Mouse (Mus musculus) hindbrain, embryonic 16.5 days (tissue): ENCODE results near the gene Wt1. TPM values are rescaled to one million over a fixed set of nuclear protein-coding genes. Genes with fewer than 3 reads are reported as not detected.
A peak's percentile ranks its signal among the peaks of the same experiment; 100 is the strongest.

Source experiments
- ATAC-seq: fragments of 200-750 bp; cut with Nextera tagmentation; 2 replicates; pipeline ENCODE4 v1.8.0; 2017; ENCODE audit warnings: moderate TSS enrichment, moderate library complexity
- H3K27ac ChIP-seq: fragments of 300-500 bp; sonication (generic); 2 replicates; pipeline ENCODE4 v1.5.1; 2014; ENCODE audit warnings: low read depth, mild to moderate bottlenecking, control low read depth, low read length, moderate library complexity
- H3K27me3 ChIP-seq: fragments of 300-500 bp; sonication (generic); replicated peaks from 2 replicates; pipeline ENCODE4 v1.6.1; 2014; ENCODE audit warnings: low read length; ENCODE audit not compliant: control insufficient read depth, insufficient read depth
- H3K36me3 ChIP-seq: fragments of 300-500 bp; sonication (generic); 2 replicates; pipeline ENCODE4 v1.6.1; 2014; ENCODE audit warnings: mild to moderate bottlenecking, low read length, moderate library complexity, mixed read lengths; ENCODE audit not compliant: control insufficient read depth, insufficient read depth
- H3K4me1 ChIP-seq: fragments of 300-500 bp; sonication (generic); 2 replicates; pipeline ENCODE4 v1.6.1; 2014; ENCODE audit warnings: low read depth, low read length; ENCODE audit not compliant: control insufficient read depth, insufficient read depth
- H3K4me2 ChIP-seq: fragments of 300-500 bp; sonication (generic); 2 replicates; pipeline ENCODE4 v1.6.1; 2014; ENCODE audit warnings: mild to moderate bottlenecking, low read length, control low read depth, moderate library complexity
- H3K4me3 ChIP-seq: fragments of 300-500 bp; sonication (generic); 2 replicates; pipeline ENCODE4 v1.5.1; 2014; ENCODE audit warnings: mild to moderate bottlenecking, low read length, control low read depth, moderate library complexity
- H3K9ac ChIP-seq: fragments of 300-500 bp; sonication (generic); 2 replicates; pipeline ENCODE4 v1.6.1; 2014; ENCODE audit warnings: low read depth, mild to moderate bottlenecking, control low read depth, low read length, moderate library complexity
- H3K9me3 ChIP-seq: fragments of 300-500 bp; sonication (generic); 2 replicates; pipeline ENCODE4 v1.6.1; 2014; ENCODE audit warnings: mild to moderate bottlenecking, low read length, moderate library complexity; ENCODE audit not compliant: control insufficient read depth
- WGBS: fragments of 180-500 bp; shearing (Covaris S2); extraction: QIAGEN DNeasy Blood & Tissue Kit; methylation state at CpG from one replicate; pipeline ENCODE4 v1.1.7; 2014; 5-methylcytosine and 5-hydroxymethylcytosine counted together
- polyA plus RNA-seq: library from polyadenylated mRNA; unstranded; fragments of >200 nt; fragmentation: Nextera tagmentation; extraction: Ambion mirVana; gene quantifications from 2 replicates; pipeline ENCODE4 v1.2.1, GENCODE M21; 2015

Wt1 gene
- polyA plus RNA-seq, 1 experiment from 2014 or later, result 0.75 TPM

GRCm38 (mm10) chr2:105123431-105123830 lies 2.9 kb upstream of the Wt1 start:
- WGBS, result 3% methylated on average over 8 of the region's 8 CpGs
- Histone ChIP-seq H3K27me3 (peaks cover 69% of the 10 kb centered on the region), H3K27ac (no peak overlapping the region), H3K4me1 (peaks cover 9% of the 10 kb centered on the region; the same call in 1 of the 2 replicates), H3K9ac (no peak overlapping the region), H3K4me3 (no peak overlapping the region), H3K9me3 (no peaks in the 10 kb centered on the region), H3K36me3 (no peaks in the 10 kb centered on the region), H3K4me2 (no peak overlapping the region)
- no peak for ATAC-seq

DNA sequence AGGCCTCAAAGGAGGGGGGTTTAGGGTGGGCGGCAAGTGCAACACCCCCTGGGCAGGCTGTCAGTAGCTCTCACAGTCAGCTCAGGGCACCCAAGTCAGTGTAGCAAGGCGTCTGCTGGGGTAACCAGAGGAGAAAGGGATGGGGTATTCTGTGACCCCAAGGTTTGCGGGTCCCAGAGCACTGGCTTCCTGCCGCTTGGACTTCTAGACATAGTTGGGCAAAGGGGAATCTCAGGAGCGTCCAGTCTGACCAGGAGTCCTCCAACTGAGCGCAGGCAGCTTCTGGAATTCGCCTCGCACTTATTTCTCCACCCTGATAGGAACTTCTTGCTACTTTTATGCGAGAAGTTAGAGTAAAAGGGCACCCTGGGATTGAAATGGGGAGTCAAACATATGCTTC lies 2.4 kb upstream of the Wt1 start:
- no peak overlapping the region for H3K4me3 ChIP-seq
- no peaks in the 10 kb centered on the region for H3K9me3 ChIP-seq
- H3K4me2 ChIP-seq, result no peak overlapping the region
- H3K9ac ChIP-seq, result no peak overlapping the region
- ATAC-seq, result no peak
- WGBS, result 2% methylated on average over 9 of the region's 9 CpGs
- H3K36me3 ChIP-seq, result no peaks in the 10 kb centered on the region
- H3K27me3 ChIP-seq, result peaks cover 68% of the 10 kb centered on the region
- H3K27ac ChIP-seq, result no peak overlapping the region
- H3K4me1 ChIP-seq, result peaks cover 9% of the 10 kb centered on the region; the same call in 1 of the 2 replicates

GRCm38 (mm10) chr2:105124391-105124790 lies 1.9 kb upstream of the Wt1 start:
- peaks cover 9% of the 10 kb centered on the region; the same call in 1 of the 2 replicates for H3K4me1 ChIP-seq
- H3K9me3 ChIP-seq, result no peaks in the 10 kb centered on the region
- H3K4me2 ChIP-seq, result no peak overlapping the region
- no peak for ATAC-seq
- H3K4me3 ChIP-seq, result no peak overlapping the region
- peaks cover 68% of the 10 kb centered on the region for H3K27me3 ChIP-seq
- H3K36me3 ChIP-seq, result no peaks in the 10 kb centered on the region
- WGBS, result 2% methylated on average over 7 of the region's 7 CpGs
- H3K27ac ChIP-seq, result no peak overlapping the region
- no peak overlapping the region for H3K9ac ChIP-seq

- H3K9ac ChIP-seq, result no peak overlapping the region
- no peak overlapping the region for H3K27ac ChIP-seq
- no peaks in the 10 kb centered on the region for H3K9me3 ChIP-seq
- no peaks in the 10 kb centered on the region for H3K36me3 ChIP-seq
- peaks cover 68% of the 10 kb centered on the region for H3K27me3 ChIP-seq
- no peak overlapping the region for H3K4me3 ChIP-seq
- 2% methylated on average over 8 of the region's 8 CpGs for WGBS
- peaks cover 9% of the 10 kb centered on the region; the same call in 1 of the 2 replicates for H3K4me1 ChIP-seq
- H3K4me2 ChIP-seq, result no peak overlapping the region
- no peak for ATAC-seq
Observed at GRCm38 (mm10) chr2:105125205-105125604, 1.1 kb upstream of the Wt1 start.

DNA sequence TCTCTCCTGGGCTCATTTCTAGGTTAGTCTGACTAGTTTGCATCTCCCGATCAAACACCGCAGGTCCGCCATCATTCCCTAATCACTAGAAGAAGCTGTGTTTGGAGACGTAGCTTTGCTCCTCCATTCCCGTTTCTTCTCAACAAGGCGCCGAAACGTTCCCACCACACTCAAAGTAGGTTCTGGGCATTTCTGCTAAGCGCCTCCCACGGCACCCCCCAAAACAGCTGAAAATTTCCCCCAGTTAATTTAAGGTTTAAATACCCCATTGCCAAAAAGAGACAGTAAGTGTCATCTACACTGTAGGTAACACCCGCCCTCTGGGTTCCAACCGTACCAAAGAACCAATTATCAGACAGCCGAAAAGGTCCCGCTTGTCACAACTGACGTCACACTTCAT lies 688 bp upstream of the Wt1 start:
- Histone ChIP-seq H3K4me3 (no peak overlapping the region), H3K27ac (no peak overlapping the region), H3K9me3 (no peaks in the 10 kb centered on the region), H3K36me3 (no peaks in the 10 kb centered on the region), H3K4me1 (peaks cover 9% of the 10 kb centered on the region; the same call in 1 of the 2 replicates), H3K27me3 (peaks cover 68% of the 10 kb centered on the region), H3K4me2 (no peak overlapping the region), H3K9ac (no peak overlapping the region)
- 3% methylated on average over 15 of the region's 15 CpGs for WGBS
- no peak for ATAC-seq

- WGBS, result under 1% methylated on average over 53 of the region's 92 CpGs
- peak overlapping the region; percentile 18 for H3K4me3 ChIP-seq
- H3K27ac ChIP-seq, result no peak overlapping the region
- peaks cover 70% of the 10 kb centered on the region for H3K27me3 ChIP-seq
- ATAC-seq, result 0 out of 2 replicates have a peak, but pooled peaks have one; percentile 7
- H3K4me1 ChIP-seq, result peaks cover 9% of the 10 kb centered on the region; the same call in 1 of the 2 replicates
- no peak overlapping the region for H3K9ac ChIP-seq
- H3K36me3 ChIP-seq, result no peaks in the 10 kb centered on the region
- peak overlapping the region; percentile 37 for H3K4me2 ChIP-seq
- H3K9me3 ChIP-seq, result no peaks in the 10 kb centered on the region
Observed at GRCm38 (mm10) chr2:105126691-105127530, 582 bp downstream of the Wt1 start.

DNA sequence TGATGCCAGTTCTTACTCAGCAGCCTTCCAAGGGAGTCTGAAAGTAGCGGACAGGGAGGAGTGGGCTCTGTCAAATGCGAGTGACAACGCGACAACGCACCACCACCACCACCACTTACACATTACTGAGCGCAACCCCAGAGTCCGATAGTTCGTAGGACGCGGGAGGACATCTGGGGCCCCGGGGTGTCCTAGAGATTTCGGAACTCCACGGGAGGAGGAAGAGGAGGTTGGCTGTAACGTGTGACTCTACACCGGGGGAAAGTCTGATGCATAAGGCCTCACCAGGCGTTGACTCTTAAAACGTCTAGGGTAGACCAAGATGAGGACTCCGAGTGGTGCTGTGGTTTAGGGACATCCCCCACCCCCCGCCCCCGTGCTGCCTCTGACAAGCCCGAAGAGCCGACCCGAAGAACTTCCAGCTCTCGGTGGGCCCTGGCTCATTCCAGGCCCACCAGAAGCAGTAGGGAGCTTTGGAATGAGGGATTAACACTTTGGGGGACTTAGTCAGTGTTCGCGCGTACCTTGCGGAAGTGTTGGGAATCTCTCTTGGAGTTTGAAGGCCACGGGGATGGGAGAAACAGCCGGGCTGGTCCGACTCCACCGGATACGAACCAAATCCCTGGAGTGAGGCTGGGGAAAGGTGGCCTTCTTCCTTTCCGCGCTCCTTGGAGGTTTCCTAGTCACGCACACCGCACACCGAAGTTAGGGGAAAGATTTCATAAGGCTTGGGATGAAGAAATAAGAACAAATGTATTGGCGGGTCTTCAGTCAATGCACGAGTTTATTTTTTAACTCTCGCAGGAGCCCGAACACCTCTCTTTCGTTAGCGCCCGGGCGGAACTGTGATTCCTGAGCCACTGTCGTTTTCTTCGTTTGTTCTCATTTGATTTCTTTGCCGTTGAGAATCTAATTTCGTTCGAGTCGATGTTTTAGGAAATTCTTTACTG lies 1.5 kb downstream of the Wt1 start:
- Histone ChIP-seq H3K9me3 (no peaks in the 10 kb centered on the region), H3K9ac (no peak overlapping the region), H3K4me2 (no peak overlapping the region; the same call in 1 of the 2 replicates), H3K4me1 (peaks cover 8% of the 10 kb centered on the region; the same call in 1 of the 2 replicates), H3K36me3 (no peaks in the 10 kb centered on the region), H3K27ac (no peak overlapping the region), H3K4me3 (no peak overlapping the region), H3K27me3 (peaks cover 70% of the 10 kb centered on the region)
- WGBS, result 1% methylated on average over 52 of the region's 52 CpGs
- ATAC-seq, result no peak

- Histone ChIP-seq H3K9me3 (no peaks in the 10 kb centered on the region), H3K4me1 (peaks cover 6% of the 10 kb centered on the region; the same call in 1 of the 2 replicates), H3K9ac (no peak overlapping the region), H3K4me3 (no peak overlapping the region), H3K36me3 (no peaks in the 10 kb centered on the region), H3K27me3 (peaks cover 69% of the 10 kb centered on the region), H3K4me2 (no peak overlapping the region), H3K27ac (no peak overlapping the region)
- WGBS, result 3% methylated on average over 12 of the region's 12 CpGs
- ATAC-seq, result no peak
Observed at GRCm38 (mm10) chr2:105128564-105128963, 2.2 kb downstream of the Wt1 start.
